Mouse (Mus musculus) kidney, adult 2 months (tissue): ENCODE results near the gene Hnrnpa3.

Experiments used
- CTCF ChIP-seq: fragments of 200-500 bp; conservative IDR thresholded peaks from 2 replicates; pipeline ENCODE4 v1.5.1; 2011; ENCODE audit warnings: low read depth, mild to moderate bottlenecking, control low read depth, low read length, moderate library complexity, mixed read lengths; ENCODE audit not compliant: insufficient read depth, insufficient read length
- POLR2A ChIP-seq: fragments of 200-500 bp; IDR thresholded peaks from one replicate; pipeline ENCODE4 v1.6.1; 2011; ENCODE audit warnings: low read depth, low read length, control low read depth

DNA sequence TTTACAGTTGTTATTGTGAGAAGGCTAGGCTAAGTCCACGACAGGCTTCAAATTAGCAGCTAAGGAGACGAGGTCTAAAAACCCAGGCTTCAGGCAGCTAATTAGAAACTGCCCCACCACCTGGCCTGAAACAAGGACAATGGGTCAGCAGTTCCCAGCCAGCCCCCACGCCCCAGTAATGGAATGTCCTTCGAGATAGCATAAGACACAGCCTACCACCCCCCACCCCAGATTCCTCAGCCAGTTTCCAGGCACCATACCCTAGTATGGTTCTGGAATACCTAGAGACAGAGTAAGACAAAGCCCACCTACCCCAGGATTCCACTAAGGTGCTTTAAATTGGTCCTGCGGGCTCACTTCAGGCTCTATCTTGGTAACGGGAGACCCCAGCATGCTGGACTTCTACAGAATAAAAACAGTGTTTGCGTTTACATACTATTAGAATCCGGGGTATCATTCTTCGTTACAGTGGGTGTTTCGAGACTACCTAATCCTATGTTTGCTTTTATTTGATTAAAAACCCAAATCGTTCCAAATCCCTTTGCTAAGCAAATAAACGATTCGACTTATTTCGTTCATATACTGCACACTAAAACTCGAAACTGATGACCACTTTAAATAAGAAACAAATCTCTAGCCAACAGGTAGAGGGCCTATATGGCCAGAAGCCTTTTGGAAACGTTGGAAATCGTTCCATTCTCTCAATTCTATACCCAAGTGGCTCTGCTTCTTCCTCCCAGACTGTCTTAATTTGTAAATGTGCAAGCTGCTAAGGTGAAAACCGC, 962 bp upstream of the Hnrnpa3 start:
- TF ChIP-seq CTCF (no peak), POLR2A (no peak)
